Mouse (Mus musculus) right cerebral cortex, postnatal 36 days (tissue): ENCODE results near the gene B4galt3.
A peak's percentile ranks its signal among the peaks of the same experiment; 100 is the strongest.
"Not testable (repeated sequence)": the region's sequence is repeated elsewhere in the genome, so short reads cannot be mapped to it uniquely, and the experiment has no call there.

Experiments
- DNase-seq, 2 experiments: peaks; one replicate each; pipeline ENCODE4 v3.0.0; 2022; ENCODE audit warnings: low spot score in 2 of 2, mixed read lengths in 1 of 2

Gene B4galt3

DNA sequence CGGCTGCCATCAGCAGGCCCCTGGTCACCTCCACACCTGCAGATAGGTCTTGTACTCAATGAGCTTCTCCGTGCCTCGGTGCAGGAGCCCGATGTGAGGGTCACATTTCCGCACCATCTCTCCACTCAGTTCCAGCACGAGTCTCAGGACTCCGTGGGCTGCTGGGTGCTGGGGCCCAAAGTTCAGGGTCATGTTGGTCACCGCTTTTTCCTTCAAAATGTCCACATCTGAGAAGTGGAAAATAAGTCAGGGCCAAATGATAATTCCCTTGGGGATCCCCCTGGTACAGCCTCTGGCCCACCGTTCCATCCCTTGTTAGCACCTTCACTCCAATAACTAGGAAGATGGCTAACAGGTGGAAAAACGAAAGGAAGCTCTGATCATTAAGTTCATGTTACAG is 29.2 kb upstream of the B4galt3 start:
- no peak for DNase-seq

DNA sequence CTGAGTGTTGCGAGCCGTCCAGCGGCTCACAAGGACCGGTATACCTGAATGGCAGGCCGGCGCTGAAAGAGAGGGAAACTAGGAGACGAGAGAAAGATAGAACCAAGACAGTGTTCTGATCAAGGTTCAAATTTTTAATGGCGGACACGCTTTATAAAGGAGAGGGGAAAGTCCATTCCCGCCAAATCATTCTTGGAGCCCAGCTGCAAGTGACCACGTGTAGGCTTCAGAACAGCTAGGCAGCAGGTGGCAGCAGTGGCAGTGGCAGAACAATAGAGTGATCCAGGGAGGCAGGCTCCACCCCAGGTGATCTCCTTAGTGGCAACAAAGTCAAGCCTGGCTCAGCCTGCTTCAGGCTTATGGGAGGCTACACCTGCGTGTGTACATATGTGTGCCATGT is 28.2 kb upstream of the B4galt3 start:
- DNase-seq: not testable (repeated sequence)

DNA sequence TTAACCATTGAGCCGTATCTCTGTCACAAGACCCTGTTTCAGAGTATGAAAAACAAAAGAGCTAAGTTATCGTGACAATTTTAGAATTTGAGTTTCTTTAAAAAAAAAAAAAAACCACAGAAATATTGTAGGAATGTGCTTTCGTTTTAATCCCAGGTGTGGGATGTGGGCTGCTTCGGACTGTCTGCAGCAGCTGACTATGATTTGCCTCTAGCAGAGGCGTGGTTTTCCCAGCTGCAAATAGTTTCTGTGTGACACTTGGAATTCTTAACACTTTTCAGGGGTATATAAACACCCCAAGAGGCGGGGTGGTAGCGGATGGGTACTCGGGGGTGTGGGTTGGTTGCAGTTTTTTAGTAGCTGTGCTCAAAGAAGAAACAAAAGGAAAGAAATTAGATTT is 24.8 kb upstream of the B4galt3 start:
- DNase-seq: no peak

DNA sequence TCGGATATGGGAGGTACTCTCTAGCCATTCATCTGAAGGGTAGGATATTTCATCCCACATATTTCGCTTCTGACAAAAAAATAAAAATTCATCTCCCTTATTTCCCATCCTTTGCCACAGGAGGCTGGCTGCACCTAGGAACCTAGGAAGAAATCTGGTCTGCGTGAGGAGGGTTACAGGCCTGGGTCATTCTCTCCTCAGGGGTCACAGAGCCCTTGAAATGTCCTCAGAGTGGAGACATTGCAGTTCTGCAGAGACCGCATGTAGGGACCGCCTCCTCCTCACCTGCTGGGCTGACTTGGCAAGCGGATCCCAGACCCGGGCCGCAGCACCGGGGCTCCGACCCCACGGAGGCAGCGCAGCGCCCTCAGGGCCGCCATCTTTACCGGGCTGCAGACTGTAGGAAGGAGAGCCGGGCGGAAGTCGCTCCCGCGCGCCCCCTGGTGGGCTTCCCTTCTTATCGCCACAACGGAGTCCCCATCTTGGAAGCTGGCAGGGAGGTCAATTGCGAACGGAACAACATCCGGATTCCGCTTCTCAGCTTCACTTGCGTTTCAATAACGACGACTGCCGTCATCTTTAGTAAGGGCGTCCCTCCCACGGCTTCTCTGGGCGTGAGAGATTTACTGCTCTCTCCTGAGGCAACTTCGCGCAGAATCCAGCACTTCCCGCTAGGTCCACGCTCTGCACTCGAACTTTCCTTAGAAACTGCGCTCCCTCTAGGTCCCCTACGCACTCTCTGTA is 23.2 kb upstream of the B4galt3 start:
- peak; percentile 97 to 98 for DNase-seq

DNA sequence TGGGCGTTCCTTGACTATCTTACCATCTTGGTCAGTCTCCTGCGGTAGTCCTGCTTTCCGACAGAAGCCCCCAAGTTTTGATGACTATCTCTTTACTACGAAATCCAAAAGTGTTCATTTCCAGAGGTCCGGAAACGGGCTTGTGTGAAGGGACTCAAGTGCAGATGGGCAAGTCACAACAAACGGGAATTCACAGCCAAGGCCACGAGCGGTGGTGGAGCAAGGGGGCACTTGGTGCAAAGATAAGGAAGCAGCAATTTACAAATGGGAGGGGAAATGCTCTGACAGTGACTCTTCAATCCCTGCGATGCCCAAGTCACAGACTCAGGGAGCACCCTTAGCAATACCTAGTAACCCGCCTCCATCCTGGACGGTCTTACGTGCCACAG is 22.7 kb upstream of the B4galt3 start:
- no peak for DNase-seq

DNA sequence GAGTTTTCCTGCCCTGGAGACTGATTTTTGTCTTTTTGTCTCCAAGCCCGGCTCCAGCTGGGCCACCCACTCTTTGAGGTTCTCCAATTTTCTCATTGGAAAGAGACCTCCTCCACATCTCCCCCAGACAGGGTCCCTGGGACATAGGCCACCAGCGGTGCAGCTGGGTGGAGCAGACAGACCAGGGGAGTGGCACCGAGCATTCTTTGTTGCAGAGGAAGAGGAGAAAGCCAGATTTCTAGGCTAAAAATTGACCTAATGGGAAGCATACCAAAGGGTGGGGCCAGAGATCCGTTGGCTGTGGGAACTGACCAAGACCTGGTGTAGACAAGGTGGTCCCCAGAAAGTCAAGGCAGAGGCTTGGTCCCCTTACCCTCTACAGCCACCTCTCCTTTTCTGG is 22.2 kb upstream of the B4galt3 start:
- no peak for DNase-seq

DNA sequence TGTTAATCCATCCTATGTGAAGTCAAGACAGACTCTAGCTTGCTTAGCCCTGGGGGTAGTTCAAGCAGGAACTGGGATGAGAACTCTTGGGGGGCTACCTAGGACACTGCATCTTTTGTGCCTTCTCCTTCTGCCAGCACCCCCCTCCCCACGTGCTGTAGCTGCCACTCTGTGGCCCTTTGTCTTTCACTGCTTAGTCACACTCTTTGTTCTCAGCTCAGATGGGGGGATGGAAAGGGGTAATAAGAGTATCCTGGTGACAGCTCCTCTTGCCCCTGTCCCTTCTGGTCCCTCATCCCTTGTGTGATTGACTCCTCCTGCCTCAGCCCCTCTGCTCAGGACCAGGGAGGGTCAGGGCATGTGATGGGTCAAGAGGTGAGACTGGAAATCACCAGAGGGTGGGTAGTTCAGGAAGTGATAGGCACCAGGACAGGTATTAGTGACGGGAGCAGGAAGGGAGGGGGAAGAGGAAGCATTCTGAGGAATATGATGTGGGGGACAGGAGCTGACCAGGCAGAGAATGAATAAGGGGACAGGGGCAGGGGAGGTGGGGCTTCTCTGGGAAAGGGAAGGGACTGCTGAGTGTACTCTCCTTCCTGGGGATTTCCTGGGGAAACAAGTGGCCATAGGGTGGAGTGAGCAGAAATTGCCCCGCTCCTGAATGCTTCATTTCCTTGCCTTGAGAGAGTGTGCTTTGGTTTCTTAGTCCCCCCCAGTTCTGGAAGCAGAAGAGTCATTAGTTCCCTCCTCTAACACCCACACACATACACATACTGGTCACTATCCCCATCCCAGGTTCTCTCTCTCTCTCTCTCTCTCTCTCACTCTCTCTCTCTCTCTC is 21.5 kb upstream of the B4galt3 start:
- no peak for DNase-seq

DNA sequence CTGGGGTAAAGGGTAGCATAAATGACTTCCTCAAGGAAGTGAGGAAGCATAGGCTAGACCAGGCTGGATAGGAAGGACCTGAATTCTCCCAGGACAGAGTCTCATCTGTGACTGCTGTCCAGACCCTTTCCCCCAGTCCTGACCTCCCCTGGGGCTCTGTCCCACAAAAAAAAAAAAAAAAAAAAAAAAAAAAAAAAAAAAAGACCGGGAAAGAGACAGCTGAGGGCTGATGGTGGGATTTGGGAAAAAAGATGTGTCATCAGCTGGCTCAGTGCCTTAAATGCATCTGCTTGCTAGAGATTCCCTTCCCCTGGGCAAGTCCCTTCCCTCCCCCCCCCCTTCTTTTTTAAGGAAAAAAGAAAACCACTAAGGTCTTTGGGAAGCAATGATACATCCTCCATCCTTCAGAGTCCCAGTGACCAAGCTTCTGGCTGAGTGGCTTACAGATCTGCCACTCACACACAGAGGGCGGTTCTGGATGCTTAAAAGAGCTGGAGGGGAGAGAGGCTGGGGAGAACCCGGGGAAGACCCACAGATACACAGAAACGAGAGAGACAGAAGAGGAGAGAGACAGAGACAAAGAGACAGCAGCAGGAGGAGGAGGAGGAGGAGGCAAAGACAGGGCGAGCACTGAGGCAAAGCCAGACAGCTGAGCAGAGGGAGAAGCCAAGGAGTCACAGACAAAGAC is 20.1 kb upstream of the B4galt3 start, which contains the start of gene Adamts4:
Gene Adamts4, plus strand, starts transcription at position 509 of the 688 bp plus-strand sequence.
- peak; percentile 34 for DNase-seq

DNA sequence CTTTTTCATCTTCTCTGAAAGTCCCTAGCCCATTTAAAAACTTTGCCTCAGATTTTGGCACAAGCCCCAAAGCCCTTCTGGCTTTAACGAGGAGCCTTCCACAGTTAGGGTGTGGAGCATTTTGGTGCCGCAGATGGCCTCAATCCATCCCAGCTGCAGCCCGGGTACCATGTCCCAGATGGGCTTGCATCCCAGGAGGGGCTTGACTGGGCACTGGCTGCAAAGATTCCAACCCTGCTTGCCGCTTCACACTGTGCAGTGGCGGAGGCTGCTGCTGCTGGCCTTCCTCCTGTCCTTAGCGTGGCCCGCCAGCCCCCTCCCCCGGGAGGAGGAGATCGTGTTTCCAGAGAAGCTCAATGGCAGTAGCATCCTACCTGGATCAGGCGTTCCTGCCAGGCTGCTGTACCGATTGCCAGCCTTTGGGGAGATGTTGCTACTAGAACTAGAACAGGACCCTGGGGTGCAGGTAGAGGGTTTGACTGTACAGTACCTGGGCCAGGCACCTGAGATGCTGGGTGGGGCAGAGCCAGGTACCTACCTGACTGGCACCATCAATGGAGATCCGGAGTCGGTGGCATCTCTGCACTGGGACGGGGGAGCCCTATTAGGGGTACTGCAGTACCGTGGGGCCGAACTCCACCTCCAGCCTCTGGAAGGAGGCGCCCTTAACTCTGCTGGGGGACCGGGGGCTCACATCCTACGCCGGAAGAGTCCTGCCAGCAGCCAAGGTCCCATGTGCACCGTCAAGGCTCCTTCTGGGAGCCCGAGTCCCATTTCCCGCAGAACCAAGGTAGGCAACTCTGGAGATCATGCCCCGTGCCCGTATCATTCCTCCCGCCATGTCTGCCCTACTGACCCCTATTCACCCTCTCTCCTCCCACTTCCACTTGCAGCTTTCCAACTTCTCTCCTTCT is 19.2 kb upstream of the B4galt3 start, which contains the start of gene Ndufs2:
Gene Ndufs2, minus strand, starts transcription at position 709 of the 914 bp plus-strand sequence.
- DNase-seq: no peak

DNA sequence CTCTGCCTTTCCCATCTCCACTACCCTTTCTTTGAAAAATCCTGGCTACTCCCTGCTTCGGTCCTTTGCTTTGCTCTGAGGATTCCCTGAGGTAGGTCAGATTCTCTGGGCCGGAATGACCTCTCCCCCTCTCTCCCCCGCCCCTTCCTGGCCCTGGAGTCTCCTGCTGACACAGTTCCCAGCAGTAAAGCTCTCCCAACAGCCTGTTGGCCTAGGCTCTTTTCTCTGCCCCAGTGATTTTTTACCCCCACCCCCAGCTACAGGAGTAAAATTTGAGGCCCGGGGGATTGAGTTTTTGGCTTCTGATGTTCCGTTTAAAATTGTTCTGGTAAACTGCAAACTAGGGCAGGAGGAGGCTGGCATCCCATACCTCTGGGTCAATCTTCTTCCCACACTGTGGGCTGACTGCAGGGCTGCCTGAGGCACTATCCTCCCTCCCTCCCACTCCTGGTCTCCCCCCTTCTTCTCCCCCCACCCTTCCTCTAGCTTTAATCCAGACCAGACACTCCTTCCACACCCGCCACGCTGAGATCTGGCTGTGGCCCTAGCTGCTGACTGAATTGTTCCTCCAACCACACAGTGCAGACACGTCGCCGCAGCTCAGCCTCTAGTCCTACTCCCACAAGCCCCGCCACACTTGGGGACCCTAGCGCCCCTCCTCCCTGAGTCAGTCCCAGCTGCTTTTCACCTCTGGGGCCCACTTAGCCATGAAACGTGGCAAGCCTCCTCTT is 18.4 kb upstream of the B4galt3 start:
- no peak for DNase-seq

DNA sequence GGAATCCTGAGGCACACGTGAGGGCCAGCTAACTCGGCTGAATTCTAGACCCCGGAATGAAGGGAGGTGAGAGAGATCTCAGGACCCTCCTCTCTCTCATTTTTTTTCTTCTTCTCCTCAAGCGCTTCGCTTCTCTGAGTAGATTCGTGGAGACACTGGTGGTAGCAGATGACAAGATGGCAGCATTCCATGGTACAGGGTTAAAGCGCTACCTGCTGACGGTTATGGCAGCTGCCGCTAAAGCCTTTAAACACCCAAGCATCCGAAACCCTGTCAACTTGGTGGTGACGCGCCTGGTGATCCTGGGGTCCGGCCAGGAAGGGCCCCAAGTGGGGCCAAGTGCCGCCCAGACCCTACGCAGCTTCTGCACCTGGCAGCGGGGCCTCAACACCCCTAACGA is 17.7 kb upstream of the B4galt3 start:
- DNase-seq: no peak

DNA sequence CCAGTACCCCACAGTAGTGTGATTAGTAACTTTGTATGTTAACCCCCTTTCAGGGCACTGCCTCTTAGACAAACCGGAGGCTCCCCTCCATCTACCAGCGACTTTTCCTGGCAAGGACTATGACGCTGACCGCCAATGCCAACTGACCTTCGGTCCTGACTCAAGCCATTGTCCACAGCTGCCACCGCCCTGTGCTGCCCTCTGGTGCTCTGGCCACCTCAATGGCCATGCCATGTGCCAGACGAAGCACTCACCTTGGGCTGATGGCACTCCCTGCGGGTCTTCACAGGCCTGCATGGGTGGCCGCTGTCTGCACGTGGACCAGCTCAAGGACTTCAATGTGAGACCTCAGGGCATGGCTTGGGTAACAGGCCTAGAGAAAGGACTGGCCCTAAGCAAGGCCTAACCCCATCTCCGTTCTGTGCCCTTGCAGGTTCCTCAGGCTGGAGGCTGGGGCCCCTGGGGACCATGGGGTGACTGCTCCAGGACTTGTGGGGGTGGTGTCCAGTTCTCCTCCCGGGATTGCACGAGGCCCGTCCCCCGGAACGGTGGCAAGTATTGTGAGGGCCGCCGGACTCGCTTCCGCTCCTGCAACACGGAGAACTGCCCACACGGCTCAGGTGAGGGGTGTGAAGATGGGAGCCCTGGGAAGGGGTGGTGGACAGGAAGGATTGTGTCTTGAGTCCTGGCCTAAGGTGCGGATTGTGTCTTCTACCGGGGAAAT is 13.9 kb upstream of the B4galt3 start:
- no peak for DNase-seq

DNA sequence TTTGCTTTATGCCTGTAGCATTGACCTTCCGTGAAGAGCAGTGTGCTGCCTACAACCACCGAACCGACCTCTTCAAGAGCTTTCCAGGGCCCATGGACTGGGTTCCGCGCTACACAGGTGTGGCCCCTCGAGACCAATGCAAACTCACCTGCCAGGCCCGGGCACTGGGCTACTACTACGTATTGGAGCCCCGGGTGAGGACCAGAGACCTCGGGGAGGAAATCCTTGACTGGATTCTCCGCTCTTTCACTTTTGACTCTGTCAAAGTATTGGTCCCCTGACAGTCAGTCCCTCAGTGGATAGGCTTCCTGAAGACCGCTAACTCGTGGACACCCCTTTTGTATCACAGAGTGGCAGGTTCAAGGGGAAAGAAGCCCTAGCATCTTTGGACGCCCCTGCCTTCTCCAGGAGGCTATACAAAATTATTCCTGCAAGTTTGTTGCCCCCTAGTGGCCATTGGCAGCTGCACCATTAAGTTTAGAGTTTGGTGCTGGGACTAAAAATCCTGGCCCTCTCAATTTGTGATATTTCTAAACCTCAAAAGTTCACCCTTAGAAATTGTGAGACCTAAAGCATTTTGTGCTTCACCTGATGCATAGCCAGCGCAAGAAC is 13.1 kb upstream of the B4galt3 start:
- peak in 1 of 2 experiments; percentile 32 for DNase-seq

DNA sequence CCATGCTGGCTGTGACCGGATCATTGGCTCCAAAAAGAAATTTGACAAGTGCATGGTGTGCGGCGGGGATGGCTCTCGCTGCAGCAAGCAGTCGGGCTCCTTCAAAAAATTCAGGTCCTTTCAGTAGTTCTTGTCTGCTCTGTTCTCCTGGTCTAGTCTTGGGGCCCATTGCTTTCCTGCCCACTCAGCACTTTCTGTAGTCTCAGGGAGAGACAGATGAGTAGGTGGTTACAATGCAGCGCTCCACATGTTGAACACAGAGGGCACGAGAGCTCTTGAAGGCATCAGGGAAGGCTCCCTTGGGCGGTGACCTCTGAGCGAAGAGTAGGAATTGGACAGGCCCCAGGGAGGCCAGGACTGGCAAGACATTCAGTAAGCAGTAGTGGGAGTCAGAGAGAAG is 12.3 kb upstream of the B4galt3 start:
- DNase-seq: no peak

DNA sequence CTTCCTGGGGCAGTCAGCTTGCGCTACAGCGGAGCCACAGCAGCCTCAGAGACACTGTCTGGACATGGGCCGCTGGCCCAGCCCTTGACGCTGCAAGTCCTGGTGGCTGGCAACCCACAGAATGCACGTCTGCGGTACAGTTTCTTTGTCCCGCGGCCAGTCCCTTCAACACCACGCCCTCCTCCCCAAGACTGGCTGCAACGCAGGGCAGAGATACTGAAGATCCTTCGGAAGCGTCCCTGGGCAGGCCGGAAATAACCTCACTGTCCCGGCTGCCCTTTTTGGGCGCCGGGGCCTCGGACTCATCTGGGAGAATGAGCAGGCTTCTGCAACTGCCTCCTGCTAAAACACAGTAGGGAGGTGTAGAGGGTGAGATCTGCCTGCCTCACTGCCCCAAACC is 11.2 kb upstream of the B4galt3 start:
- no peak for DNase-seq

DNA sequence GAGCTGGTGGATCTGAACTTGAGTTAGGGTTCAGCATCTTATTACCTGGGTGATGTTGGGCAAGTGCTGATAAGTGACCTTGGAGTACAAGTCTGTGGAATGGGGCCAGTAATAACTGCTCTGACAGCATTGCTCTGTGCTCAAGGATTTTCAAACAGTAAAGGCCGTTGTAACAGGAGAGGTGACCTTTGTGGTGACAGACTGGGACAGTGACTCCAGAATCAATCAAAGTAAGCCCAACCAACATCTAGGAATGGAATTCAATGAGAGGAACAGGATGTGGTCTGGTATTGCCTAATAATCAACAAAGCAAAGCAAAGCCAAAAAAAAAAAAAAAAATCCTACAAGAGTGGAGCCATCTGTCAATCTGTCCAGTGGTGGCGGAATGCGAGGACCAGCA is 9.8 kb upstream of the B4galt3 start:
- DNase-seq: no peak

DNA sequence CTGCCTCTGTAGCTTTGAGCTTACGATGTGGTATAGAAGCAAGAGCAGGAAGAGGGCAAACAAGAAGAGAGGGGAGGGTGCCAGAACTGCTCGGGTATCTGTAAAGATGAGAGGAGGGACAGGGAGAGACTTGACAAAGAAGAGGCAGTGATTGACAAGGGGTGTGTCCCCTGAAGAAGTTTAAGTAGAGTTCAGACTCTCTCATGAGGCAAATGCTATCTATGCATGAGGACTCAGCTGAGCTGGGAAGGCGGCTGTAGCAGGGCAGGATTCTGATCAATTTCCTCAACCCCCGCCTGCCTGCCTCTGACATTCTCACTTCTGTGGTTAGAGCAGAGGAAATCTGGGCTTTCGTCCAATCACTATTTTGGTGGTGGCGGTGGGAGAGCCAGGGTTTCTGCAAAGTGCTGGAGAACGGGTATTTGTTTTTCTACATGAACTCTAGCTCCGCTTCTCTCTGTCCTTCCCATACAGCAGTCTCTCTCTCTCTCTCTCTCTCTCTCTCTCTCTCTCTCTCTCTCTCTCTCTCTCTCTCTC is 7.5 kb upstream of the B4galt3 start:
- peak; percentile 80 to 85 for DNase-seq

DNA sequence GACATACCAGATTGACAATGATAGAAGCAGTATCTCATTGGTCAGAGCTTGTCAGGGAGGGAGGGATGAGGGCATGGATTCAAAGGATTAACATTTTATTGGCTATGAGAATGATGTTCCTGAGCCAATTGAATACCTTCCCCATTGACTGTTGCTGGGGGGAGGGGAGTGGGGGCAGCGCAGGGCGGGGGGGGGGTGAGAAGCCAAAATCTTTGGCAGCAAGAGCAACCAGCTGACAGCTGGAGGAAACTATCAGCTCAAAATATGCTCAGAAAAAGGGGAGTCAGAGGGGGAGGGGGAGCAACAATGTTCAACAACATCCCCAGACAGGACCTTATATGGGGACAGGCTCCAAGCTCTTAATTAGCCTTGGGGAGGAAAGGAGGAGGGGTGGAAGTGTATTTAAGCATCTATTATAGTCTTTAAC is 6.9 kb upstream of the B4galt3 start:
- no peak for DNase-seq
